ENCODE assay signal across 8 mouse cellular contexts in the genomic region with DNA sequence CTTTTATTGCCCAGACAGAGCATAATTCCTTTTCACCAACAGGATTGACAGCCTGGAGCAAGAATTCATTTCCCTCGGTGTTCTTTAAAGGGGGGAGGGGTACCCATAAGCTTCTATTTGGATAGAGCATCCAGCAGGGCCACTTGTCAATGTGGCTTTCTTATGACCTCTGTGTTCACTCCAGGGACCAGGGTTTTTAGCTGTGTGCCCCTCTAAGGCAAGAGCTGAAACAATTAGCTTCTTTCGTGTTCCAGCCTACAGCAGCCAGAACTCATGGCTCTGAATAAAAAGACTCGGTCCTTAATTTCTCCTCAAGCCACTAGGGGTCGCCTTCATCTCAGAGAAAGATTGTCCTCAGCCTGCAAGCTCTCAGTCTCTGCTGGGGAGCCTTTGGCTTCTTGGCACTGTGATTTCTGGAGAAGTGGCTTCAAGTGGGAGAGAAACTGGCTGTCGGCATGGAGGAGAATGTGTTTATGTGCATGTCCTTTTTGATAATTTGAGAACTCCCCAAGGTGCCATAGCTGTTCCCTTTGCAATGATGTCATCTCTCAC. TPM values are rescaled to one million over a fixed set of nuclear protein-coding genes. Genes with fewer than 3 reads are reported as not detected.
DNase-seq lines count a peak whose midpoint lies in the region; ATAC-seq and TF ChIP-seq lines count a peak whose summit lies in the region.

No protein-coding gene starts in this region.

- TF ChIP-seq CTCF in MEL (IDR thresholded peaks at IDR 0.05 in 2 of 3, conservative IDR thresholded peaks at IDR 0.05 in 1 of 3; ENCODE audit: control insufficient read depth in 1 of 3, insufficient read depth in 1 of 3, low read depth in 2 of 3, low read length in 3 of 3, poor library complexity in 1 of 3, severe bottlenecking in 1 of 3): peak; percentile 70 to 95 (median 75)
- peak; percentile 73; the same call in 1 of the 2 replicates for TF ChIP-seq CTCF in cerebellum, adult 2 months (IDR thresholded peaks at IDR 0.05; ENCODE audit: borderline replicate concordance, insufficient read depth, low read depth, low read length)
- peak; percentile 90 for TF ChIP-seq CTCF in lung, embryonic 14.5 days (IDR thresholded peaks at IDR 0.05; ENCODE audit: low read depth)

- peak; percentile 88 for DNase-seq in MEL (ENCODE audit: low read depth, low spot score)
- DNase-seq in cerebellum, adult 2 months: peak; percentile 87 to 91
- peak; percentile 84 to 88 for DNase-seq in layer of hippocampus, adult 8-10 months (ENCODE audit: low spot score in 2 of 2)
- DNase-seq in lung, embryonic 14.5 days: peak; percentile 96
- peak; percentile 64 for DNase-seq in ovary, adult 18-20 months (ENCODE audit: low spot score)
- DNase-seq in thymus, postnatal 14 days: peak; percentile 71

- peak; percentile 89 for TF ChIP-seq RAD21 in MEL (IDR thresholded peaks at IDR 0.05; ENCODE audit: low read depth, low read length)

- peak overlapping the region; percentile 87; the same call in 1 of the 2 replicates for H3K4me2 ChIP-seq in lung, embryonic 14.5 days

- H3K27ac ChIP-seq in MEL (ENCODE audit: control insufficient read depth, low read depth, low read length): no peak overlapping the region
- H3K27ac ChIP-seq in cerebellum, adult 2 months (ENCODE audit: insufficient read depth, low read length): peak overlapping the region; percentile 26; the same call in 1 of the 2 replicates
- H3K27ac ChIP-seq in lung, embryonic 14.5 days (ENCODE audit: low read depth): no peak overlapping the region

- H3K36me3 ChIP-seq in MEL (ENCODE audit: control insufficient read depth in 1 of 2, insufficient read depth in 2 of 2, low read length in 2 of 2): no peaks in the 10 kb centered on the region
- no peaks in the 10 kb centered on the region for H3K36me3 ChIP-seq in lung, embryonic 14.5 days (ENCODE audit: insufficient read depth)

- no peak overlapping the region for H3K4me3 ChIP-seq in MEL (ENCODE audit: control insufficient read depth in 1 of 2, insufficient read depth in 1 of 2, low read depth in 2 of 2, low read length in 2 of 2)
- H3K4me3 ChIP-seq in cerebellum, adult 2 months (replicated peaks; ENCODE audit: insufficient read depth, low read depth, low read length): peak overlapping the region; percentile 35
- H3K4me3 ChIP-seq in lung, embryonic 14.5 days (ENCODE audit: low read depth, low read length): no peak overlapping the region

- ATAC-seq in frontal cortex, adult (ENCODE audit: low TSS enrichment): peak; percentile 75
- ATAC-seq in hematopoietic stem cell, adult 5-6 weeks (replicated peaks in 1 of 2; ENCODE audit: insufficient read depth in 1 of 2, low FRiP score in 2 of 2, low TSS enrichment in 1 of 2, low read depth in 1 of 2, poor library complexity in 2 of 2, severe bottlenecking in 2 of 2): peak; percentile 77 to 83
- peak; percentile 73 for ATAC-seq in lung, embryonic 14.5 days (ENCODE audit: insufficient read depth)

- H3K4me1 ChIP-seq in MEL (ENCODE audit: control insufficient read depth in 1 of 2, insufficient read depth in 2 of 2, low read length in 2 of 2): no peaks in the 10 kb centered on the region; a peak in 1 of 4 replicates
- H3K4me1 ChIP-seq in cerebellum, adult 2 months (ENCODE audit: control insufficient read depth, insufficient read depth, low read length): peaks cover 28% of the 10 kb centered on the region
- H3K4me1 ChIP-seq in lung, embryonic 14.5 days (ENCODE audit: insufficient read depth): 0 out of 2 replicates have a peak, but pooled peaks cover 7% of the 10 kb centered on the region

- no peak overlapping the region for H3K9ac ChIP-seq in MEL (ENCODE audit: control insufficient read depth, low read depth, low read length, poor library complexity, severe bottlenecking)
- no peak overlapping the region for H3K9ac ChIP-seq in lung, embryonic 14.5 days

- H3K27me3 ChIP-seq in MEL (ENCODE audit: control insufficient read depth in 1 of 2, insufficient read depth in 2 of 2, low read length in 2 of 2): peaks cover 4 to 6% of the 10 kb centered on the region in 2 experiments
- H3K27me3 ChIP-seq in cerebellum, adult 2 months (ENCODE audit: control insufficient read depth, insufficient read depth, low read length): no peaks in the 10 kb centered on the region
- peaks cover 11% of the 10 kb centered on the region for H3K27me3 ChIP-seq in lung, embryonic 14.5 days (ENCODE audit: insufficient read depth, low read length)

- WGBS in cerebellum, adult 2 months: 0% methylated on average over 5 of the region's 5 CpGs
- WGBS in lung, embryonic 14.5 days: 6% methylated on average over 5 of the region's 5 CpGs

- H3K9me3 ChIP-seq in MEL (replicated peaks; ENCODE audit: insufficient read depth, low read length): no peaks in the 10 kb centered on the region
- H3K9me3 ChIP-seq in lung, embryonic 14.5 days (ENCODE audit: low read depth, low read length): peaks cover 9% of the 10 kb centered on the region

- TF ChIP-seq POLR2A in MEL (IDR thresholded peaks at IDR 0.05; ENCODE audit: control insufficient read depth in 1 of 2, insufficient read depth in 1 of 2, low read depth in 1 of 2, low read length in 2 of 2, poor library complexity in 1 of 2): no peak
- peak; percentile 16; the same call in 1 of the 2 replicates for TF ChIP-seq POLR2A in cerebellum, adult 2 months (IDR thresholded peaks at IDR 0.05; ENCODE audit: borderline replicate concordance, insufficient read depth, low read length)

- no peaks in the 10 kb centered on the region for H3K79me2 ChIP-seq in MEL (ENCODE audit: control insufficient read depth, insufficient read depth, low read length, poor library complexity)

- TF ChIP-seq EP300 in MEL (IDR thresholded peaks at IDR 0.05; ENCODE audit: low read depth in 1 of 2, low read length in 2 of 2): no peak

TF ChIP-seq in MEL, 35 proteins besides CTCF, POLR2A, EP300 and RAD21:
- TF ChIP-seq UBTF (IDR thresholded peaks at IDR 0.05; ENCODE audit: borderline replicate concordance, insufficient read depth, low read depth, low read length) (no peak), POLR2AphosphoS5 (IDR thresholded peaks at IDR 0.05; ENCODE audit: borderline replicate concordance, low read depth, low read length) (no peak), TBP (IDR thresholded peaks at IDR 0.05; ENCODE audit: low read depth, low read length) (peak; percentile 54), ZC3H11A (IDR thresholded peaks at IDR 0.05; ENCODE audit: low read depth, low read length) (peak; percentile 74), CHD1 (IDR thresholded peaks at IDR 0.05; ENCODE audit: low read depth, low read length) (no peak), SMC3 (IDR thresholded peaks at IDR 0.05; ENCODE audit: low read depth, low read length) (peak; percentile 80), MAZ (IDR thresholded peaks at IDR 0.05; ENCODE audit: low read depth, low read length) (0 out of 2 replicates have a peak, but pooled peaks have one; percentile 38)

RNA-seq across cellular contexts. Expression of gene Npr2, which starts 1.6 kb away (rescaled TPM):
- total RNA-seq in MEL (2012; rRNA removed): 0.27 and 0.49 TPM in 2 replicates
- polyA plus RNA-seq in MEL (2012; ENCODE audit: insufficient read depth in 1 of 2, insufficient read length in 2 of 2, low read depth in 1 of 2, low replicate concordance in 2 of 2, missing spikeins in 1 of 2): 1 to 10 TPM in 1 of 2 experiments, not detected in 1; 2.3 TPM
- polyA plus RNA-seq in cerebellum, adult 2 months (2012; rRNA removed): 140 and 145 TPM in 2 replicates
- 4.2 and 7.2 TPM in 2 replicates for total RNA-seq in hematopoietic stem cell, adult 5-6 weeks (2017)
- 10 to 100 TPM; 54.6 to 68.4 (median 59.4) TPM for total RNA-seq in layer of hippocampus, adult 8-10 months (2022)
- 11.2 and 13.7 TPM in 2 replicates for polyA plus RNA-seq in lung, embryonic 14.5 days (2014; fragmentation: Nextera tagmentation; extraction: Ambion mirVana)

RNA-seq across cellular contexts. Expression of gene Spag8, which starts 23.3 kb away (rescaled TPM):
- 0.15 and 0.29 TPM in 2 replicates for total RNA-seq in MEL (2012; rRNA removed)
- under 1 TPM in 1 of 2 experiments, not detected in 1; 0.57 TPM for polyA plus RNA-seq in MEL (2012; ENCODE audit: insufficient read depth in 1 of 2, insufficient read length in 2 of 2, low read depth in 1 of 2, low replicate concordance in 2 of 2, missing spikeins in 1 of 2)
- 3.8 and 5.7 TPM in 2 replicates for polyA plus RNA-seq in cerebellum, adult 2 months (2012; rRNA removed)
- not detected in 2 replicates for total RNA-seq in hematopoietic stem cell, adult 5-6 weeks (2017)
- 1 to 10 TPM; 1.5 to 2.7 (median 2.0) TPM for total RNA-seq in layer of hippocampus, adult 8-10 months (2022)
- 0.68 and 1.6 TPM in 2 replicates for polyA plus RNA-seq in lung, embryonic 14.5 days (2014; fragmentation: Nextera tagmentation; extraction: Ambion mirVana)

RNA-seq across cellular contexts. Expression of gene Hint2, which starts 26.2 kb away (rescaled TPM):
- total RNA-seq in MEL (2012; rRNA removed): 35.3 and 46.4 TPM in 2 replicates
- polyA plus RNA-seq in MEL (2012; ENCODE audit: insufficient read depth in 1 of 2, insufficient read length in 2 of 2, low read depth in 1 of 2, low replicate concordance in 2 of 2, missing spikeins in 1 of 2): 100 to 1,000 TPM in 1 of 2 experiments, 10 to 100 TPM in 1; 33.2 to 254 TPM
- polyA plus RNA-seq in cerebellum, adult 2 months (2012; rRNA removed): 94.3 and 99.6 TPM in 2 replicates
- 61.0 and 88.4 TPM in 2 replicates for total RNA-seq in hematopoietic stem cell, adult 5-6 weeks (2017)
- 10 to 100 TPM; 25.3 to 39.2 (median 37.6) TPM for total RNA-seq in layer of hippocampus, adult 8-10 months (2022)
- 84.0 and 97.7 TPM in 2 replicates for polyA plus RNA-seq in lung, embryonic 14.5 days (2014; fragmentation: Nextera tagmentation; extraction: Ambion mirVana)

RNA-seq across cellular contexts. Expression of gene Tmem8b, which starts 38.7 kb away (rescaled TPM):
- total RNA-seq in MEL (2012; rRNA removed): 0.42 and 0.46 TPM in 2 replicates
- polyA plus RNA-seq in MEL (2012; ENCODE audit: insufficient read depth in 1 of 2, insufficient read length in 2 of 2, low read depth in 1 of 2, low replicate concordance in 2 of 2, missing spikeins in 1 of 2): 1 to 10 TPM in 1 of 2 experiments, not detected in 1; 3.6 TPM
- polyA plus RNA-seq in cerebellum, adult 2 months (2012; rRNA removed): 21.2 and 21.8 TPM in 2 replicates
- total RNA-seq in hematopoietic stem cell, adult 5-6 weeks (2017): 1.3 and 1.8 TPM in 2 replicates
- total RNA-seq in layer of hippocampus, adult 8-10 months (2022): 10 to 100 TPM; 66.0 to 71.0 (median 68.4) TPM
- 2.8 and 3.5 TPM in 2 replicates for polyA plus RNA-seq in lung, embryonic 14.5 days (2014; fragmentation: Nextera tagmentation; extraction: Ambion mirVana)

RNA-seq across cellular contexts. Expression of gene Fam221b, which starts 38.8 kb away (rescaled TPM):
- total RNA-seq in MEL (2012; rRNA removed): 7.0 and 8.8 TPM in 2 replicates
- under 1 TPM in 1 of 2 experiments, not detected in 1; 0.10 TPM for polyA plus RNA-seq in MEL (2012; ENCODE audit: insufficient read depth in 1 of 2, insufficient read length in 2 of 2, low read depth in 1 of 2, low replicate concordance in 2 of 2, missing spikeins in 1 of 2)
- 0.77 and 1.0 TPM in 2 replicates for polyA plus RNA-seq in cerebellum, adult 2 months (2012; rRNA removed)
- 0.44 and 0.50 TPM in 2 replicates for total RNA-seq in hematopoietic stem cell, adult 5-6 weeks (2017)
- total RNA-seq in layer of hippocampus, adult 8-10 months (2022): 1 to 10 TPM in 3 of 4 experiments, under 1 TPM in 1; 0.84 to 1.5 (median 1.1) TPM
- polyA plus RNA-seq in lung, embryonic 14.5 days (2014; fragmentation: Nextera tagmentation; extraction: Ambion mirVana): 3.2 and 3.4 TPM in 2 replicates
